Mouse (Mus musculus): Measurements from ENCODE around the gene 3110082J24Rik.

DNA sequence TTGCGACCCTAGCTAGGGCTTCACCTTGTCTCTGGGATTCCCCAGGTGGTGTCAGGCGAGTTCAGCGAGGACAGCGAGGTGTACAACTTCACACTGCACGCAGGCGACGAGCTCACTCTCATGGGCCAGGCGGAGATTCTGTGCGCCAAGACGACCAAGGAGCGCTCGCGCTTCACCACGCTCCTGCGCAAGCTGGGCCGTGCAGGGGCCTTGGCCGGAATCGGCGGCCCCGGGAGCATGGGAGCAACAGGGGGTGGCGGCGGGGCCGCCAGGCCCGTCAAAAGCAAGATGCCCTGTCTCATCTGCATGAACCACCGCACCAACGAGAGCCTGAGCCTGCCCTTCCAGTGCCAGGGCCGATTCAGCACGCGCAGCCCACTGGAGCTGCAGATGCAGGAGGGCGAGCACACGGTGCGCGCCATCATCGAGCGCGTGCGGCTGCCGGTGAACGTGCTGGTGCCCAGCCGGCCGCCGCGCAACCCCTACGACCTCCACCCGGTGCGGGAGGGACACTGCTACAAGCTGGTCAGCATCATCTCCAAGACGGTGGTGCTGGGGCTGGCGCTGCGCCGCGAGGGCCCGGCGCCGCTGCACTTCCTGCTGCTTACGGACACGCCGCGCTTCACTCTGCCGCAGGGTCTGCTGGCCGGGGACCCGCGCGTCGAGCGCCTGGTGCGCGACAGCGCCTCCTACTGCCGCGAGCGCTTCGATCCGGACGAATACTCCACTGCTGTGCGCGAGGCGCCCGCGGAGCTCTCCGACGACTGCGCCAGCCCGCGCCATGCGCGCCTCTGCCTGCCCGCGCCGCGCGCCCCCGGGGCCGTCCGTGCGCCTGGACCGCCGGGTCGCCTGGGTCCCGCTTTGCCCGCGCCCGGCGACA, 8.2 kb upstream of the 3110082J24Rik start:
- TF ChIP-seq POLR2A (IDR thresholded peaks at IDR 0.05; ENCODE audit: low read depth, low read length) (no peak), CTCF (conservative IDR thresholded peaks at IDR 0.05; ENCODE audit: insufficient read depth, insufficient read length, low read depth, low read length) (peak; percentile 38; the same call in 1 of the 2 replicates)

All from kidney, adult 2 months (tissue).